Mouse (Mus musculus) kidney, embryonic 14.5 days (tissue): Measurements from ENCODE around the gene Nudt6. TPM values are rescaled to one million over a fixed set of nuclear protein-coding genes. Genes with fewer than 3 reads are reported as not detected.

Experiments used
- ATAC-seq: fragments of 200-750 bp; cut with Nextera tagmentation; 2 replicates; pipeline ENCODE4 v1.8.0; 2017; ENCODE audit warnings: moderate number of reproducible peaks, mild to moderate bottlenecking, moderate TSS enrichment, moderate library complexity; ENCODE audit not compliant: low FRiP score, low TSS enrichment
- H3K27ac ChIP-seq: fragments of 300-500 bp; sonication (generic); 2 replicates; pipeline ENCODE4 v1.5.1; 2014; ENCODE audit warnings: low read depth, mild to moderate bottlenecking, low read length, moderate library complexity, mixed read lengths
- H3K27me3 ChIP-seq: fragments of 300-500 bp; sonication (generic); 2 replicates; pipeline ENCODE4 v1.6.1; 2014; ENCODE audit warnings: mild to moderate bottlenecking, low read length; ENCODE audit not compliant: control insufficient read depth, insufficient read depth
- H3K36me3 ChIP-seq: fragments of 300-500 bp; sonication (generic); 2 replicates; pipeline ENCODE4 v1.6.1; 2014; ENCODE audit warnings: low read length, mixed read lengths; ENCODE audit not compliant: control insufficient read depth, insufficient read depth
- H3K4me1 ChIP-seq: fragments of 300-500 bp; sonication (generic); 2 replicates; pipeline ENCODE4 v1.6.1; 2014; ENCODE audit warnings: low read length, mixed read lengths; ENCODE audit not compliant: control insufficient read depth, insufficient read depth
- H3K4me2 ChIP-seq: fragments of 300-500 bp; sonication (generic); replicated peaks from 2 replicates; pipeline ENCODE4 v1.6.1; 2014; ENCODE audit warnings: low read depth, mild to moderate bottlenecking, low read length
- H3K4me3 ChIP-seq: fragments of 300-500 bp; sonication (generic); 2 replicates; pipeline ENCODE4 v1.5.1; 2014; ENCODE audit warnings: mild to moderate bottlenecking, low read length
- H3K9ac ChIP-seq: fragments of 300-500 bp; sonication (generic); 2 replicates; pipeline ENCODE4 v1.6.1; 2014; ENCODE audit warnings: low read depth, mild to moderate bottlenecking, low read length, moderate library complexity
- H3K9me3 ChIP-seq: fragments of 300-500 bp; sonication (generic); 2 replicates; pipeline ENCODE4 v1.6.1; 2016; ENCODE audit warnings: low read length; ENCODE audit not compliant: control insufficient read depth
- WGBS: fragments of 180-500 bp; shearing (Covaris S2); extraction: QIAGEN DNeasy Blood & Tissue Kit; methylation state at CpG from one replicate; pipeline ENCODE4 v1.1.7; 2014; 5-methylcytosine and 5-hydroxymethylcytosine counted together
- polyA plus RNA-seq: library from polyadenylated mRNA; unstranded; fragments of >200 nt; fragmentation: Nextera tagmentation; extraction: Ambion mirVana; gene quantifications from 2 replicates; pipeline ENCODE4 v1.2.1, GENCODE M21; 2014

The Nudt6 gene
- polyA plus RNA-seq, 1 experiment from 2014 or later, result 7.9 TPM

- no peaks in the 10 kb centered on the region for H3K36me3 ChIP-seq
- no peak overlapping the region for H3K9ac ChIP-seq
- ATAC-seq, result no peak
- H3K27ac ChIP-seq, result no peak overlapping the region
- no peak overlapping the region for H3K4me2 ChIP-seq
- H3K4me3 ChIP-seq, result no peak overlapping the region
- no peaks in the 10 kb centered on the region for H3K27me3 ChIP-seq
- 85% methylated on average over 7 of the region's 7 CpGs for WGBS
- no peaks in the 10 kb centered on the region for H3K4me1 ChIP-seq
- H3K9me3 ChIP-seq, result no peaks in the 10 kb centered on the region
Measured at GRCm38 (mm10) chr3:37398661-37399395, 21.2 kb downstream of the Nudt6 start.

DNA sequence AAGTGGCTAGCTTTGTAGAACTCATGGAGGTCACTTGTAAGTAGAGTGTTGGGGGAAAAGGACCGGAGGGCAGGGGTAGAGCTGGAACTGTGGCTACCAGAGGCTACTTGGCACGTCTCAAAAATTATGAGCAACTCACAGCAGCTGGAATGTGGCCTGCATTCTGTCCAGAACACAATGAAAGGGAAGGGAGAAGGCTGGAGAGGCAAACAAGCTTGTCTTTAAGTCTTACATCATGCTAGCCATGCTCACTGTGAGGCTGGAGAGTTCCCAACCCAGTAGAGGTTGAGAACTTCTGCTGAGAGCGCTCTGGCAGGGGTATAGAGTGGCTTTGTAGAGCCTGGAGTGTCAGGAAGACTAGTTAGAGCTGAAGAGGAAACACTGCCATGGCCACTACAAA lies 22.4 kb downstream of the Nudt6 start:
- Histone ChIP-seq H3K4me2 (no peak overlapping the region), H3K9me3 (no peaks in the 10 kb centered on the region), H3K4me1 (no peaks in the 10 kb centered on the region), H3K9ac (no peak overlapping the region), H3K36me3 (no peaks in the 10 kb centered on the region), H3K4me3 (no peak overlapping the region), H3K27me3 (no peaks in the 10 kb centered on the region), H3K27ac (no peak overlapping the region)
- WGBS, result 80% methylated on average over 3 of the region's 3 CpGs
- no peak for ATAC-seq

DNA sequence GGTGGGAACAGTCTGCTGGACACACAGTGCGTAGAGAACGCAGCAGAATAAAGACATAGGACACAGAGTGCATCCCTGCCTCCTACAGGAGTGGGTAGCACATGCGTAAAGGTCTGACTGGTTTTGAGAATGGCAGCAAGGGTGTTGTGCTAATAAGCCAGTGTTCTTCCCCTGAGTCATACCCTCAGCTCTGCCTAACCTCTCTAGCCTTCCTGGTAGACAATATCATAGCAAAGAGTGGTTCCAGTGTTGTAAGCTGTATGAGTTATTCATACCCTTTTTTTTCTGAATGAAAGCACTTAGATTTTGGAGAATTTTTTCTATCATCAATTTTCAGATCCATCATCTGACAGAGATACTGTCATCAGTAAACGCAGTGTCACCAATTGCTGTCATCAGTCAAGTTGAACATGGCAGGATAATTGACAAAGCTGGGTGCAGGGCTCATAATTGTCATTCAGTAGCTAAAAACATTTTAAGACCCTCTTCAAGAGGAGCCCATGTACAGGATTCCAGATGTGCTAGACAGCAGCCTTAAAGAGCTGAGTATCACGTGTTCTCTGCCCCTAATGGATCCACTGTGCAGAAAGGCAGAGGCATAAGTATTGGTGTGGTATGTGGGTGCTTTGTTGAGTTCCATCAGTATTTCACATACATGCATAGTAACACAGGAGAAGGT lies 22.9 kb downstream of the Nudt6 start:
- no peak overlapping the region for H3K27ac ChIP-seq
- no peaks in the 10 kb centered on the region for H3K36me3 ChIP-seq
- no peaks in the 10 kb centered on the region for H3K4me1 ChIP-seq
- H3K9ac ChIP-seq, result no peak overlapping the region
- H3K4me3 ChIP-seq, result no peak overlapping the region
- no peaks in the 10 kb centered on the region for H3K9me3 ChIP-seq
- ATAC-seq, result no peak
- H3K27me3 ChIP-seq, result no peaks in the 10 kb centered on the region
- 91% methylated on average over 5 of the region's 5 CpGs for WGBS
- no peak overlapping the region for H3K4me2 ChIP-seq

DNA sequence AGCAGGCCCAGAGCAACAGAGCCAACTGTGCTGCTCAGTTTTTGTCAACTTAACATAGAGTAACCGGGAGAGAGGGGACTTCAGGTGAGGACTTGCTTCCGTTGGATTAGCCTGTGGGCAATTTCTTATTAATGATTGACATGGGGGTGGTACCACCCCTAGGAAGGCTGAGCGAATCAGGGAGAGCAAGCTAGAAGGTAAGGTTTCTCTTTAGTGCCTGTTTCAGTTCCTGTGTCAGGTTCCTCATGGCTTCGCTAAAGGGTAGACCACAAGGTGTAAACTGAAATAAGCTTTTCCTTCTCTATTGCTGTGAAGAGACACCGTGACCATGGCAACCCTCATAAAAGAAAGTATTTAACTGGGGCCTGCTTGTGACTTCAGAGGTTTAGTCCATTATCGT lies 32.7 kb downstream of the Nudt6 start:
- ATAC-seq, result no peak
- Histone ChIP-seq H3K4me3 (no peak overlapping the region), H3K9ac (no peak overlapping the region), H3K4me2 (no peak overlapping the region), H3K9me3 (0 out of 2 replicates have a peak, but pooled peaks cover 5% of the 10 kb centered on the region), H3K4me1 (no peaks in the 10 kb centered on the region), H3K27me3 (no peaks in the 10 kb centered on the region), H3K36me3 (no peaks in the 10 kb centered on the region), H3K27ac (no peak overlapping the region)
- 83% methylated on average over 6 of the region's 6 CpGs for WGBS

GRCm38 (mm10) chr3:37383096-37383765 lies 36.8 kb downstream of the Nudt6 start:
- Histone ChIP-seq H3K4me2 (no peak overlapping the region), H3K9ac (no peak overlapping the region), H3K27ac (no peak overlapping the region), H3K27me3 (no peaks in the 10 kb centered on the region), H3K4me1 (0 out of 2 replicates have a peak, but pooled peaks cover 2% of the 10 kb centered on the region), H3K9me3 (no peaks in the 10 kb centered on the region), H3K4me3 (no peak overlapping the region), H3K36me3 (no peaks in the 10 kb centered on the region)
- WGBS, result 80% methylated on average over 6 of the region's 6 CpGs
- ATAC-seq, result no peak

DNA sequence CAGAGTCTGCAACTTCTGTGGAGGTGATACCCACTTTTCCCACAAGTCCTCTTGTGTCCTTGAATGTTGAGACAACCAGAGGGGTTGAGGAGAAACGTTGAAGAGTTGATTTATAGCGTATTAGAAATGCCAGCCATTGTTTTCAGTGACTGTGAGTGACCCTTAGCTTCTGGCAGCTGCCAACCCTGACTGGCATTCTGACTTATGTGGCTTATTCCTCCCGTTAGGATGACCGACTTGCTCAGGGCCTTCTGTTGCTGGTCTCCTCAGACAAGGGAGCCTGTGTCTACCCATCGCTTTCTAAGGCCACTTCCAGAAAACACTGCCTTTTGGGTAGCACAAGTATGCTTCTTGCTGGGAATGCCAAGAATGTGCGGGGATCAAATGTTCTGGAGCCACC lies 38.6 kb downstream of the Nudt6 start:
- H3K4me1 ChIP-seq, result 0 out of 2 replicates have a peak, but pooled peaks cover 5% of the 10 kb centered on the region
- H3K9ac ChIP-seq, result no peak overlapping the region
- H3K4me3 ChIP-seq, result no peak overlapping the region
- no peaks in the 10 kb centered on the region for H3K27me3 ChIP-seq
- H3K27ac ChIP-seq, result no peak overlapping the region
- ATAC-seq, result no peak
- H3K36me3 ChIP-seq, result no peaks in the 10 kb centered on the region
- H3K9me3 ChIP-seq, result no peaks in the 10 kb centered on the region
- H3K4me2 ChIP-seq, result no peak overlapping the region
- WGBS, result 67% methylated on average over 6 of the region's 6 CpGs

- ATAC-seq, result no peak
- no peak overlapping the region; the same call in 1 of the 2 replicates for H3K27ac ChIP-seq
- WGBS, result 64% methylated on average over 18 of the region's 18 CpGs
Measured at GRCm38 (mm10) chr3:37379930-37380881, 39.8 kb downstream of the Nudt6 start.

GRCm38 (mm10) chr3:37379201-37379600 lies 40.8 kb downstream of the Nudt6 start:
- H3K9ac ChIP-seq, result no peak overlapping the region
- no peak overlapping the region for H3K4me2 ChIP-seq
- no peak overlapping the region for H3K4me3 ChIP-seq
- no peaks in the 10 kb centered on the region for H3K36me3 ChIP-seq
- H3K27ac ChIP-seq, result no peak overlapping the region; the same call in 1 of the 2 replicates
- H3K9me3 ChIP-seq, result no peaks in the 10 kb centered on the region
- H3K4me1 ChIP-seq, result 0 out of 2 replicates have a peak, but pooled peaks cover 5% of the 10 kb centered on the region
- ATAC-seq, result no peak
- no peaks in the 10 kb centered on the region for H3K27me3 ChIP-seq
- 81% methylated on average over 14 of the region's 14 CpGs for WGBS

More at GRCm38 (mm10) chr3:37379930-37380881, 39.8 kb downstream of the Nudt6 start:
- Histone ChIP-seq H3K9ac (no peak overlapping the region), H3K4me1 (0 out of 2 replicates have a peak, but pooled peaks cover 5% of the 10 kb centered on the region), H3K4me2 (no peak overlapping the region), H3K36me3 (no peaks in the 10 kb centered on the region), H3K4me3 (no peak overlapping the region), H3K27me3 (no peaks in the 10 kb centered on the region), H3K9me3 (no peaks in the 10 kb centered on the region)
